Mouse (Mus musculus): ENCODE data around the gene Adamts9.

DNA sequence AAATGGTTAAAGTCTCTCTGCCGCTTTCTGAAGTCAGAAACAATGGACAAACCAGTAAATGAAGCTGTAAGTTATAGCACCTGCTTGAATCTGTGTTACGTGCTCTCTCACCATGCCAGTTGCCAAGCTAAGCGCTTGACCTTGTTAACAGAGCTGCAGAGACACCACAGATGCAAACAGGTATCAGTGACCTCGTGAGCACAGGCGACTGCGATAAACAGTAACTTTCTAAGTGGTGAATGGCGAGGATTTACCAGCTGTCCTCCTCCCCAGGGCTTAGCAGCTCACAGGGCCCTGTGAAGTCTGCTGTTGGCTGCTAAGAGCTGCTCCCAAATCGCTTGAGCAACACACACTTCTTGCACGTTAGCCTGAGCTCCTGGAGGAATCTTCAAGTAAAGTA lies 80.7 kb downstream of the Adamts9 start:
- TF ChIP-seq CTCF (IDR thresholded peaks at IDR 0.05; ENCODE audit: control insufficient read depth, insufficient read depth, low read length) (no peak), POLR2A (IDR thresholded peaks at IDR 0.05; ENCODE audit: borderline replicate concordance, control insufficient read depth, low read depth, low read length) (no peak)
